Mouse (Mus musculus) lung, adult 18-20 months (tissue): ENCODE measurements at regions not wholly inside any gene's neighbourhood (a gene's known extent, or its start where the extent isn't known, plus 50 kb on each side); places are given as distances from the start of the nearest gene placed in this dataset.

Experiments used
- DNase-seq, 2 experiments: peaks; one replicate each; pipeline ENCODE4 v3.0.0; 2022; ENCODE audit warnings: mixed read lengths in 2 of 2

DNA sequence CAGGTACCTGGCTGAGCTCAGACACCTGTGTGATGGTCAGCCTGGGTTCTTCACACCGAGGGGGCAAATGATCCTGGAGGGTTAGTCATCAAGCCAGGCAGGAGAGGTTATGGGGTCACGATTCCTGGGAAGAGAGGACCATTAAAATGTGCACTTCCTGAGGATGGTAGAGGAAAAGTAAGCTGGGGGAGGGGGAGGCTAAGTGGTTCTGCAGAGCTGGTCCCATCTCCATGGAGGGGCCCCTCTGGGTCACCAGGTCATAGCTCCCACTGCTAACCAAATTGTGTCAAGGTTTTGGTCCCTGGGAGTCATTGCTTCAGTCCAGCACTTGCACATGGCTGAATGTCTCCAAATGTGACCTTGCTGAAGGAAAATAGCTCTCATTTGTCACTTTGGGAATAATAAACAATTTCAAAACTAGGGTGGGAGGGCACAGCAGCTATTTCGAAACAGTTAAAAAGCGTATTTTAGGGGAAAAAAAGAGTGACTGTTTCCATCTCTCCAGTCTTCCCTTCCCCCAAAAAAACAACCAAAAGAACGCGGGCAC lies 395.5 kb downstream of the Wdr11 start:
- DNase-seq = no peak

DNA sequence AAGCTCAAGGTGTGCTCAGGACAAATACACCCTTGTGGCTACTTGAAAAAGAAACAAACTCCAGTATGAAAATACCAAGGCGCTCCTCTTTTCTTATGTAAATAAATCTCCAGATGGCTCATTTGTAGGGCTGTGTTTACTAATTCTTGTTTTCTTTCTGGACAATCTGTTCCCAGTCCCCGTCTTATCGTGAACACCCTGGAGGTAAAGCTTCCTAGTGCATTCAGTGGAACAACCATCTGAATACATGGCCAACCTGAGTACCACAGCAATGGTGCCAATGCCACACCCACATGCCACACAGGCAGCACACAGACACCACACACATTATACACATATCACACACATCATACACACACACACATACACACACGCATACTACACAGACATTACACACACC lies 396.1 kb downstream of the Wdr11 start:
- peak in 1 of 2 experiments; percentile 32 for DNase-seq

DNA sequence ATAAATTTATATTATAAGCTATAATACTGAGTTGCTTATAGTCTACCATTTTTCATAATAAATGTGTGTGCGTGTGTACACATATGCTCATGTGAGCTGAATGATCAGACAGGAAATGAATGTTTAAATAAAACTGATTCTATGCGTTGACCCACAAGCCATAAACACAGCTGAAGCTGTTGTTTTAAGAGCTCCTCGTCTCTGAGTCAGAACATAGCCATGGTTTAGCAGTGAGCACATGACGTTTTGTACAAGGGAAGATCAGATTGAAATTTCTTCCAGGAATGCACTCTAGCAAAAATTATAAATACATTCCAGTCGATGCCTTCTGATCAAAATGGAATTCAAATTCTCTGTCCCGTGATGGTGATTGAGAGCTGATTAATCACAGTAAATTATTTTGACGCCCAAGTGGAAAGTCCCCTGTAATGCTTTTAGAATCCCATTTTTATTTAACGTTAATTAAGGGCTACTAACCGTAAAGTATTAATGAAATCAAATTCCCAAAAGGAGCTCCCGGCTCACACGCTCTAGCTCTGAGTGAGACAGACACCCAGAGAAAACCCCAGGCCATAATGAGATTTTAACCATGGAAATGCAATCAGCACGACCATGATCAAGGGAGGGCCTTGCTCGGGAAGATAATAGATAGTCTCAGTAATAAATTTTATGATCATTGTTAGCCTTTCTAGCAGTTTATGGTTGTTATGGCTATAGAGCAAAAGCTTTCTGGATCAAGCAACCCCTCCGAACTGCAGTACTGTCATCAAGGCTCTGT lies 402.0 kb downstream of the Wdr11 start:
- no peak for DNase-seq

DNA sequence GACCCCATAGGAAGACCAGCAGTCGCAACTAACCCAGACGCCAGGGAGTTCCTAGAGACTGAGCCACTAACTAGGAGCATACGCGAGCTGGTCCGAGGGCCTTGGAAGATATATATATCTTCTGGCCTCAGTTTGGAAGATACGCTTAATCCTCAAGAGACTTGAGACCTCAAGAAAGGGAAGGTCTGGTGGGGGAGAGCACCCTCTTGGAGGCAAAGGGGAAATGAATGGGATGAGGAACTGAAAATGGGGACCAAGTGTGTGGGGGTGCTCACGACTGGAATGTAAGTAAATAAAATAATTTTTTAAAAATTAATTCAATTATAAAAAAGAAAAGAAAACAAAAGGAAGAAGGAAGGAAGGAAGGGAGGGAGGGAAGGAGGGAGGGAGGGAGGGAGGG lies 403.9 kb downstream of the Wdr11 start:
- no peak for DNase-seq

DNA sequence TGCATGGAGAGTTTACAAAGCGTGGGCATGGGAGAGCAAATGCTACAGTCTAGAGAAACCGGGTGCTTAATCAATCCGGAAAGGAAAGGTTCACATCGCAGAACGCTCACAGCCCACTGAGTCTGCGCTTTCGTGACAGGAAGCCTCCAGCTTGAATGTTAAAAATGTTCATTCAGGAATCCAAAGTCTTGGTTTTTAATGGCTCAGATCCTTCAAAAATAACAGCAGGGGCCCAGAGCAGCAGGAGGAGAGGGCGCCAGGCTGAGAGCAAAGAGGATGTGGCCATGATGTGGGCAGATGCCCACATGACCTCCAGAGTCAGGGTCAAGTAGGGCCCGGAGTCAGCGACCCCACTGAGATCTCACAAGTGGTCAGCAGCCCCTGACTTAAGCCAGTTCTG lies 409.4 kb downstream of the Wdr11 start:
- peak in 1 of 2 experiments; percentile 25 for DNase-seq

DNA sequence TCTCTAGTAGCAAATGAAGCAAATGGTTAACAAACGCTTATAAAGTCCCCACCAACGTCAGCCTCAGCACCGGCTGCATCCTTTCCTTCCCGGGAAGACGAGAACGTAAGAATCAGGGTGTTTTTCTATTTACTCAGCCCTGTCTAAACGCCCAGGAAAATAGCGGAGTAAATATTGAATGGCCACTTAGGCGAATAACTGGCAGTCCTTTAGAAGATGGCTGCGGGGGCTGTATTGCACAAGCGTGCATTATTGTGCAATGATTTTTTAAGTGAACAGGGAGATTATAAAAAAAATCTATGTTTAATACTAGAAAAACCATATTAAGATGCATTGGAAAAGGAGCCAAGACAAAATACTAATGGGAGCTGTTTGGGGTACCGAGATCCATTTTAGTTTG lies 410.3 kb downstream of the Wdr11 start:
- peak; percentile 65 to 72 for DNase-seq

DNA sequence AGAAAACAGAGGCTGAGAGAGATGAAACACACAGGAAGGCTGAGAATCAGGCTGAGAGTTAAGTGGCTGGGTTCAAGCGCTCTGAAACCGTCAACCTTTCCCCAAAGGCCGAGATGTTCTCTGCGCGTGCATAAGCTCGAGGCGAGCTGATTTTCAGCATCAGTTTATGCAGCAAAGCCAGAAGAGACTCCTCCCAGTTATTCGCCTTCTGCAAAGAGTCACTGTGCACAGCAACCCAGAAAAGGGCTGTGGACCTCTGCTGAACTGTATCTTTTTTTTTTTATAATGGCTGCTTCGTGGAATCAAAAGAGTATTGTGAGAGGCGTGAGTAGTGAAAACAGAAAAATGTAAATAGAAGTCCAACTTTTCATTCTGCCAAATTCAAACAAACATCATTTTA lies 413.7 kb downstream of the Wdr11 start:
- DNase-seq = no peak

DNA sequence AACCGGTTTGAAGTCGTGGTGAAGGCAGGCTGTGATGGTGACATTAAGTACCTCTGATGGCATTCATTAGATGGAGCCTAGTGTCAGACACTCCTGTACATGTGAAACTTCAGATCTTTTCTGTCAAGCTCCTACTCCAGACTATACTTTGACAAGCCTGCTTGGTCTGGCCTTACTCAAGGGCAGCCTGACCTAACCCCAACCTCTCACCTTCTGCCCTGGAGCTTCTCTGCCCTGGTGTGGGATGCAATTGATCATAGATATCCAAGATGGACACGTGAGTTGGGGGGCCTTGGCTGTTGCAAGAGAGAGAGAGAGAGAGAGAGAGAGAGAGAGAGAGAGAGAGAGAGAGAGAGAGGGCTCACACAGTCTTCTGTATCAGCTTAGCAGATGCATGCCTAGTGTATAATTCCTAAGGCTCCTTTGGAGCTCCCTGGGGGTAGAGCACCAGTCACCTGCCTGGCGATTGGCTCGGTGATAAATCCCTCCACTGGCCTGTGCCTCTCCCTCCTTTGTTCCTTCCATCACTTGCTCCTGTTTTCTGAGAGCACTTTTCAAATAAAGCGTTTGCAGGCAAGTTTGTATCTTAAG lies 416.4 kb downstream of the Wdr11 start:
- no peak for DNase-seq

DNA sequence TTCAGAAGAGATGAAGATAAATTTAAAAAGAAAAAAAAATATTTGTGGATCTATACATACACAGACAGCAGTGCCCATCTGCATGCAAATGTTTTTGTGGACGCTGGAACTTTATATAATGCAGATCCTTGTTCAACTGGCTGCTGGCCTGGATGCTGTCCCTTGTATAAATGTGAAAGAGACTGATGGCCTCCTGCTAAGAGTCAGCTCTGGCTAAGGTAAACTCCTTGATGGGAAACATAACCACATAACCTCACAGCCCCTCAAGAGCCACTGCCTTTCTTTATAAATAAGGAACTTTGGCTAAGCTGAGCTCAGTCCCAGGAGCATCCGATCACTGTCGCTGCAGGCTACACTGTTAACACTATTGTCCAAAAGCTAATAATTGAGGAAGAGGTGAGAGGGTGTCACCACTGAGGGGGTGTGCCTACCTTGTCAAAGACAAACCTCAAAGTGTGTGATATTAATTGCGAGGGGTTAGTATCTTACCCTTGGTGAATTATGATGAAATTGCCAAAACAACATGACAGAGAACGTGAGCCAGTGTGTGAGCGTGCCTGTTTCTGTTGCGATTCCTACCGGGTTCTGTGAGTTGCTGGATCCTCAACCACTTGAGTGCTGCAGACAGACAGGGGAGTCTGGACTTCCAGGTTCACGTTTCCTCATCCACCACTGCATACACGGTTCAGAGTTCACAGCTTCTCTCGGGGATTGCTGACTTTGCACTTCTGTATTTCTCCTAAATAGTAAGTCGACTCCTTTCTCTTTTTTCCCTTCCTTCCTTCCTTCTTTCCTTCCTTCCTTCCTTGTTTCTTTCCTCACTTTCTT lies 417.1 kb downstream of the Wdr11 start:
- no peak for DNase-seq

DNA sequence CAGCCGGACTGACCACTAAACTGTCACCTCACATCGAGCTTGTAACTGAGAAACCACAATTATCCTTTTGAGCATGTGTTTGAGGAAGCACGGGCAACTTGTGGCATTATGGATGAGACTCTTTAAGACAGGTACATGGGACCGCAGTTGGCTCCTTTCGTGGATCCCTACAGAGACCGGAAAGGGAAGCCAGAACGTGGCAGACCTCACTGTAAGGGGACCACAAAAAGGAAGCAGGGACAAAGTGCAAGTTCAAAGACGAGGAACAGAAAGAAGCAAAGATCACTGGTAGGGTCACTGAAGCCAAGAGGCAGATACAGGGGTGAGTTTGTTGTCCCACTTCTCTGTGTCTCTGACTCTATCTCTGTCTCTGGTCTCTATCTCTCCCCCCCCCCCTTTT lies 420.4 kb downstream of the Wdr11 start:
- no peak for DNase-seq

DNA sequence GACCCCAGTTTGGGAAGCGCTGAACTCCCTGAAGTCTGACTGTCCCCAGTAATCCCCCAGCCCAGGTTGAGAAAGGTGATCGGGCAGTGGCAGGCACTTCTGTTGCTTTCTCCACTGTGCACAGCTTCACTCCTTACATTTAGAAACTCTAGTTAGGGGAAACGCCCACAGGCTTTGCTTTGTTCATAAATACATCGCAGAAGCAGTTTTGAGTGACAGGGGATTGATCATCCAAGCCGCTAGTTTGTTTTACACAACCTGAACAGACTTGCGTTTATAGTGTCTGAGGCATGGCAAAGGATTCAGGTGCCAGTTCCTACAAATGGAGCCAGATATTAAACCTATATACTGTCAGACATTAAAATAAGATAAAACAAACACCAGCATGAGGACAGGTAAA lies 421.4 kb downstream of the Wdr11 start:
- DNase-seq = no peak

DNA sequence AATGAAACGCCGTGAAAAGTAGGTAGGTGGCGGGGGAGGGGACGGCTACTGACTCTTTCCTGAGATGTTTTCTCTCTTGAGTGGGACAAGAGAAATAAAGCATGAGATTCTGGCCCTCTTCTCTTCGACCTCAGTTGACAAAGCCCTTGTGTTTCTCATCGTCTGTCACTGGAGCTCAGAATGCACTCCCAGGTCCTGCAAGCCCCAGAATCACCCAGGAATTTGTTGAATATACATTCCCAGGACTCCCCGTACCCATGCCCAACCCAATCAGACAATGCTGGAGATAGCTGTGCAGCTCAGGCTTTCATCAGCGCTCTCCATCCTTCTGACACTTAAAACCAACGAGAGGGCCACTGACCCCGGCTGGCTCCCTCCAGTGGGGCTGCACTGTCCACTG lies 422.9 kb downstream of the Wdr11 start:
- no peak for DNase-seq

DNA sequence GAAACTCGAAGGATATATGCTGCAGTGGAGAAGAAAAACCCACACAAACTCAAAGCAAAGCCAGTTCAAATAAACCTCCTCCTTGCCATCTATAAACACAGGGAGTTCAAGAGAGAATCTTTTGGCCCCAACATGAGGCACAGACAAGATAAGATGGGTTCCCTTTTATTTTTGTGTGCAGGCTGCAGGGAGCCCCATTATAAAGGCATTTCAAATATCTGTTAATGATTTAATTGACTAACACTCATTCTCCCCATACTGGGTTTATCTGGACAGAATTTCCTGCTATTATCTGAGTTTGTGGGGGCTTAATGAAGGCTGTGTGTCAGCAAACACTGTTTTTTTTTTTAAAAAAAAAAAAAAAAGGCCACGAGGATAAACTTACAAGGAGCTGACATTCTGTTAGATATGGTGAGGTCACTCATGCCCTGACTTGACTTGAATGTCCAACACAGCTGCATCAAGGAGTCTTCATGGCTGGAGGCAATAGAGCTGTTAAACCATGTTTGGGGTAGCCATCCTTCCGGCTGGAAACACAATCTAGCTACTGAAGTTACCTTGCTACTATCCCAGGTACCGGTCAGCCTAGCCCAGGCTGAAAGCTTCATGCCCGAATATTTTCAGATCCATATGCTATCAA lies 423.8 kb downstream of the Wdr11 start:
- no peak for DNase-seq

DNA sequence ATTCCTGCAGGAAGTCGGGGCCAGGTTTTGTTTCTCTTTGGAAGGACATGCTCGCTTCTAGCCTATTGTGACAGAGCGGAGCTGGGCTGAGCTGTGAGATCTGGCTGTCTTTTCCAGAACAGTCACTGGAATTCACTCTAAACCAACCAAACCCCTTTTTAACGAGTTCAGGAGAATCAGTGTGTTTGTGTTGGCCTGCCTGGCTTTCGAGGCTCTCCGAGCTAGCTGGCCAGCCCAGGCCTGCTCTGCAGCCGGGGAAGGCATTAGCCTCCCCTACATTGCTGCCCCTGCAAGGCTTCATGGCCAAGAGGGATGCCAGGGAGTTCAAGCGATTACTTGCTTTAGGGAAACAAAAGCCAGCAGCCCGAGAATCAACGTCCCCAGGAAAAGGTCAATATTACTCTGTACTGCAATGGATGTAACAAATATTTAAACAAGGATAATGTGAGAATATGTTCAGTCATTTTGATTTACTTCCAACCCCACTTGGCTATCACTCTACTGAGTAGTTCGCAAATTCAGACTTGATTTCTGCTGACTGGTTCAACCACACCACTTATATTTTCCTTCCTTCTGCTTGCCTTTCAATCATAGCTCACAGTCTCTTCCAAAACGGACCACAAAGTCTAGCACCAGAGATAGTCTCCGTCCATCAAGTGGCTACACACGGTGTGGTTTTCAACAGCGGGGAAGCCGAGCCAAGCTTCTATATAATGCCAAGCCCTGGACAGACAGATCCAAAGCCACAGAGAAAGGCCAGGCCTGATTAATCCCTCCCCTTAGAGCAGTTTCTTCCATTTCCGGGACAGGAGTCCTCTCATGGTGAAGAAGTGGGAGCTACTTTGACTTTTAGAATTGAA lies 424.6 kb downstream of the Wdr11 start:
- peak; percentile 27 to 41 for DNase-seq

DNA sequence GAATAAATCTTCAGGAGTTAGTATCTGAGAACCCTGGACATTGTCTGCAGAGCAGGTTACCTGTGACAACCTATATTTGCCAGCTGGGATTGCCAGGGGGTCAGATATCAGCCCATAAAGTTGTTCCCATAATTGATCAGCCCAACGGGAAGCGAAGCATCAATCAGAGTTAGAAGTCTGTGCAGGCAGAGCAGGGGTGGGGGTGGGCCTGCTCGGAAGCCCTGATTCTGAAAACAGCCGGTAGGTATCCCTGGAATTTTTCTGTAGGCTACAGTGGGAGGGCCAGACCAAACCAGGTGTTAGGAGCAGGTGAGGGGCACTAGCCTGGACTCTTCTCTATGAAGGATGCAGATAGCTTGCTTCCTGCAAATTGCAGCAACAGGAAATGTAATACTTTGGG lies 427.2 kb downstream of the Wdr11 start:
- no peak for DNase-seq

DNA sequence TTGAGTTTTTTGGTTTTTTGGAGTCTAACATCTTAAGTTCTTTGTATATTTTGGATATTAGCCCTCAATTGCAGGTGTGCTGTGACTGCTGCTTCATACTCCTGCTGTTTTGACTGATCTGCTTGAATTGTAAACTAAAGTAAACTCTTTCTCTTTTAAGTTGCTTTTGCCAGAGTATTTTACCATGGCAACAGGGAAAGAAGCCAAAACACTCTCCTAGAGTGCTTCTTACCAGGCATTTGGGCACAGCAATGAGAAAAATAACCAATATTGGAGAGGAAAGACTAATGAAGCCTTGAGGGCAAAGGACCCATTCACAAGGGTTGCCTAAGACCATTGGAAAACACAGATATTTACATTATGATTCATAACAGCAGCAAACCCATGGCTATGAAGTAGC lies 437.3 kb downstream of the Wdr11 start:
- peak in 1 of 2 experiments; percentile 75 for DNase-seq

DNA sequence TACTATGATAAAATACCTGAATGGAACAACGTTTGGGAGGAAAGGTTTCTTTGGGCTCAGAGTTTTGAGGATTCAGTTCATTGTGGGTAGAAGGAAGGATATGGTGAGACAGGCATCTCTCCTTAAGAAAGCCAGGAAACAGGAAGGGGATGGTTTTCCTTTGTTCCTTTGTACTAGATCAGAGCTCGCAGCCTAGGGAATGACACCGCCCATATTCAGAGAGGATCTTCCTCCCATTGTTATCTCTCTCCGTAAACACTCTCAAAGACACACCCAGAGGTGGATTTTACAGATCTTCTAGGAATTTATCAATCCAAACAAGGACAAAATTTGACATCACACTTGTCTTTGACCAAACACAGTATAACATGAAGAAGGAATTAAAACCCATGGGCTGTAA lies 439.0 kb downstream of the Wdr11 start:
- DNase-seq = no peak

DNA sequence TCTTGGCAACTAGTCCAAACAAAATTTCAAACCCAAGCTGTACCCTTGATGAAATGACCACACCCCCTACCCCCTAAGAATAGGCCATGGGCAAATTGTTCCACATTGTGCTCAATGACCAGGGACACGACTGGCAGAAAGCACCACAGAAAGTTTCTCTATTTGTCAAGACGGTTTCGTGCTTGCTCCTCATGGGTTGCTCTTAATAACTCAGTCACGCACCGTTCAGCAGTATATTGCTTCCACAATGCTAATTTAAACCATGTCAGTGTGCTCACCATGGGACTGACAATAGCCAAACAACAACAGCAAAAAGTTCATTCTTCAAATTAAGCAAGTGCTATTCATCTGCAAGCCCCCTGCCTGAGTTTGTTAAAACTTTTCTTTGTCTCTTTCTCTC lies 444.6 kb downstream of the Wdr11 start:
- no peak for DNase-seq

DNA sequence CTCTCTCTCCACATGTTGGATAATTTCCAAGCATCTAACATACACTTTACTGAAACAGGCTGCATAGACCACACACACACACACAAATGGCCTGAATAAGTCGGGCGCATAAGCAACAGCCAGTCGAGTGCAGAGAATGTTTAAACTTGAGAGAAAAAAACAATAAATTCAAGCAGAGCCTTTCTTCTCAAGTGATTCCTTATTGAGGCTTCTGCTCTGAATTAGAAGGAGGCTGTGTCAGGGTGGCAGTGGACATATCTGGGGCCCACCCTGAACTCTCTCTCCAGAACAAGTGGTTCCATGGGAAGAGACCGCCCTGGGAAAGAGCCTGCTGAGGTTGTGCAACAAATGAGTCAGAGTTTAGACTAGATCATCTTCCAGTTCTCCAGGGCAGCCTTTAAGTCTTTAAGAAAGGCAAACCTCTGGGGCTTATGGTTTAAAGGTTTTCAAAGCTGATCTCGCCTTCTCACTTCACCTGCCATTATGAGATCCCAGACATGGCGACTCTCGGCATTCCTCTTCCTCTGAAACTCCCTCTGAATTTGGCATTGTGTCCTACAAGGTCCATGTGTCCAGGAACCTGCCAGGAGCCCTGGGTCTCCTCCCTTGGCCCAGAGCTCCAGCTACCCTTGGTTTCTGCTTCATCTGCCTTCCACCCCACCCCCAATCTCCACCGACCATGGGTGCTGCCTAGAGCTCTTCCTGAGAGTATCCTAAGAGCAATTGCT lies 445.3 kb downstream of the Wdr11 start:
- DNase-seq = peak; percentile 55 to 72

DNA sequence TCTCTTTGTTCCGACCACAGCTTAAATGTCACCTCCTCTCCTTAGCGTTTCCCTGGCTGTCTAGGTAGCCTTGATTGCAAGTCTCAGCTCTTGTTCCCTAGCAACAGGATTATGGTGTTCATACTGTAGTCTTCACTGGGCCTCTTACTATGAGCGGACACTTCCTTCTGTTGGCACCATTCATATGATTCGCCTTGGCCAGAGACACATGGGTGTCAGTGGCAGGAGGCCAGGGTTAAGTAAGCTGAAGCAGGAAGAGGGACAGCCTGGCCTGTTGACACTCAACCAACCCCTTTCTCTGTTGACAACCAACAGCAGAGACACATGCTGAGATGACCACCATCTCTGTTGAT lies 445.9 kb downstream of the Wdr11 start:
- DNase-seq = peak; percentile 29 to 50

DNA sequence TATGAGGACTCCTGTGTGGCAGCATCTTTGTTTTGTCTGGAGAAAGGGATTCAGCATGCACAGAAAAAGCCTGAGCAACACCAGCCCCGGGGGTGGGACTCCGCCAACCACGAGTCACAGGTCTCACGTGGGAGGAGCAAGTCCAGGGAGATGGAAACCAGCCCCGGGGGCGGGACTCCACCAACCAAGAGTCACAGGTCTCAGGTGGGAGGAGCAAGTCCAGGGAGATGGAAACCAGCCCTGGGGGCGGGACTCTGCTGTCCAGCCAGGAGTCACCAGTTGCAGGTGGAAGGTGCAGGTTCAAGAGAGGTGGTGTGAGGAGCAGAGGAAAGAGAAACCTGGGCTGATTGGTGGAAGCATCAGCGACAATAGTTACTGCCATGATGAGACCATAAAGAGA lies 448.9 kb downstream of the Wdr11 start:
- peak; percentile 58 to 60 for DNase-seq
